Mouse (Mus musculus): ENCODE data around the gene Slc26a5. TPM values are rescaled to one million over a fixed set of nuclear protein-coding genes. Genes with fewer than 3 reads are reported as not detected.

Slc26a5 gene
- total and polyA plus RNA-seq, 3 experiments = not detected

GRCm38 (mm10) chr5:21786258-21787185 lies 78.9 kb downstream of the Slc26a5 start:
- no peaks in the 10 kb centered on the region for H3K9me3 ChIP-seq (replicated peaks; ENCODE audit: low read length)
- peak overlapping the region; percentile 88 to 100 (median 96) for H3K4me3 ChIP-seq (replicated peaks in 1 of 3; ENCODE audit: low read depth in 2 of 3, low read length in 2 of 3, poor library complexity in 1 of 3)
- TF ChIP-seq BHLHE40 (IDR thresholded peaks at IDR 0.05; ENCODE audit: low read depth, low read length) (peak; percentile 78), RAD21 (IDR thresholded peaks at IDR 0.05; ENCODE audit: low read depth, low read length) (no peak), RCOR1 (conservative IDR thresholded peaks at IDR 0.05; ENCODE audit: low read depth, low read length) (no peak), TCF12 (IDR thresholded peaks at IDR 0.05; ENCODE audit: low read depth, low read length) (peak; percentile 91), ZNF384 (IDR thresholded peaks at IDR 0.05; ENCODE audit: low read depth, low read length) (peak; percentile 27; the same call in 1 of the 2 replicates), KAT2A (IDR thresholded peaks at IDR 0.05; ENCODE audit: insufficient replicate concordance, low read length) (peak; percentile 68; the same call in 1 of the 2 replicates), ZMIZ1 (IDR thresholded peaks at IDR 0.05; ENCODE audit: low read depth, low read length) (no peak), E2F4 (IDR thresholded peaks at IDR 0.05; ENCODE audit: insufficient replicate concordance, low read depth, low read length) (0 out of 2 replicates have a peak, but pooled peaks have one; percentile 59), SIN3A (IDR thresholded peaks at IDR 0.05; ENCODE audit: low read length) (peak; percentile 94), NRF1 (IDR thresholded peaks at IDR 0.05; ENCODE audit: low read depth, low read length) (peak; percentile 47), USF2 (conservative IDR thresholded peaks at IDR 0.05; ENCODE audit: low read depth, low read length) (no peak), GABPA (IDR thresholded peaks at IDR 0.05; ENCODE audit: insufficient replicate concordance, low read depth, low read length) (no peak; the same call in 1 of the 2 replicates), CHD1 (IDR thresholded peaks at IDR 0.05; ENCODE audit: low read depth, low read length) (no peak; the same call in 1 of the 2 replicates), JUN (IDR thresholded peaks at IDR 0.05; ENCODE audit: insufficient read depth, low read depth, low read length) (no peak), ETS1 (conservative IDR thresholded peaks at IDR 0.05; ENCODE audit: low read depth, low read length) (0 out of 2 replicates have a peak, but pooled peaks have one; percentile 34), NELFE (IDR thresholded peaks at IDR 0.05; ENCODE audit: low read depth, low read length) (peak; percentile 92), UBTF (IDR thresholded peaks at IDR 0.05; ENCODE audit: low read depth, low read length) (peak; percentile 94), IRF4 (IDR thresholded peaks at IDR 0.05; ENCODE audit: low read depth, low read length) (peak; percentile 86), MEF2A (IDR thresholded peaks at IDR 0.05; ENCODE audit: borderline replicate concordance, low read depth, low read length) (peak; percentile 58; the same call in 1 of the 2 replicates), MXI1 (IDR thresholded peaks at IDR 0.05; ENCODE audit: low read depth, low read length) (peak; percentile 92), CTCF (conservative IDR thresholded peaks at IDR 0.05 in 1 of 2, IDR thresholded peaks at IDR 0.05 in 1 of 2; ENCODE audit: low read depth in 2 of 2, low read length in 2 of 2) (no peak), TBP (conservative IDR thresholded peaks at IDR 0.05; ENCODE audit: low read depth, low read length) (peak; percentile 83), MAFK (IDR thresholded peaks at IDR 0.05; ENCODE audit: insufficient replicate concordance, low read length) (peak; percentile 81), POLR2AphosphoS2 (IDR thresholded peaks at IDR 0.05; ENCODE audit: low read depth, low read length) (peak; percentile 77; the same call in 1 of the 2 replicates), MYC (IDR thresholded peaks at IDR 0.05; ENCODE audit: low read depth, low read length) (peak; percentile 81), EP300 (IDR thresholded peaks at IDR 0.05; ENCODE audit: low read length) (no peak), ELF1 (IDR thresholded peaks at IDR 0.05; ENCODE audit: low read depth, low read length) (peak; percentile 87), USF1 (IDR thresholded peaks at IDR 0.05; ENCODE audit: low read depth, low read length) (no peak), PAX5 (IDR thresholded peaks at IDR 0.05; ENCODE audit: low read length) (no peak), JUND (conservative IDR thresholded peaks at IDR 0.05; ENCODE audit: low read depth, low read length) (no peak), MAZ (IDR thresholded peaks at IDR 0.05; ENCODE audit: low read depth, low read length) (peak; percentile 55; the same call in 1 of the 2 replicates), ZKSCAN1 (IDR thresholded peaks at IDR 0.05; ENCODE audit: borderline replicate concordance, low read depth, low read length) (no peak), POLR2A (IDR thresholded peaks at IDR 0.05; ENCODE audit: low read depth, low read length) (peak; percentile 87), HCFC1 (IDR thresholded peaks at IDR 0.05; ENCODE audit: low read depth, low read length) (peak; percentile 88), MAX (IDR thresholded peaks at IDR 0.05; ENCODE audit: low read length) (peak; percentile 74; the same call in 1 of the 2 replicates), SMC3 (IDR thresholded peaks at IDR 0.05; ENCODE audit: low read depth, low read length) (no peak), CHD2 (IDR thresholded peaks at IDR 0.05; ENCODE audit: low read length) (0 out of 2 replicates have a peak, but pooled peaks have one; percentile 42)

More at GRCm38 (mm10) chr5:21786258-21787185, 78.9 kb downstream of the Slc26a5 start:
- H3K27me3 ChIP-seq (replicated peaks) = no peaks in the 10 kb centered on the region
- peak overlapping the region; percentile 93 for H3K4me2 ChIP-seq (ENCODE audit: insufficient read depth, low read depth, poor library complexity, severe bottlenecking)
- peak overlapping the region; percentile 77 for H3K27ac ChIP-seq (ENCODE audit: insufficient read depth, low read depth)
- H3K9ac ChIP-seq (ENCODE audit: insufficient read depth, low read depth) = peak overlapping the region; percentile 98
- peaks cover 64% of the 10 kb centered on the region for H3K79me2 ChIP-seq (replicated peaks; ENCODE audit: control insufficient read depth, extremely low read depth, insufficient read depth, poor library complexity, severe bottlenecking)
- H3K4me1 ChIP-seq (ENCODE audit: control insufficient read depth in 1 of 2, insufficient read depth in 2 of 2) = peaks cover 3 to 40% of the 10 kb centered on the region in 2 experiments; a peak in 2 of 4 replicates
- peak; percentile 93 for DNase-seq (ENCODE audit: extremely low read depth)
- peaks cover 19 to 52% of the 10 kb centered on the region in 2 experiments for H3K36me3 ChIP-seq (replicated peaks in 1 of 2; ENCODE audit: control insufficient read depth in 1 of 2, insufficient read depth in 1 of 2, low read length in 1 of 2)
- in situ Hi-C loops (cut with MboI; ENCODE audit: low pct_ligation_motif_present, low pct_unique_long_range_greater_than_20kb, low sequenced_read_pairs) = no loop called here
- dilution Hi-C loops (cut with MboI; ENCODE audit: extremely low pct_ligation_motif_present, extremely low pct_unique_long_range_greater_than_20kb, low sequenced_read_pairs) = no loop called here
